Mouse (Mus musculus): ENCODE results near the gene Ctdsp2. TPM values are rescaled to one million over a fixed set of nuclear protein-coding genes. Genes with fewer than 3 reads are reported as not detected.

Gene Ctdsp2
- polyA plus RNA-seq, 1 experiment from 2014 or later, result 70.5 TPM

DNA sequence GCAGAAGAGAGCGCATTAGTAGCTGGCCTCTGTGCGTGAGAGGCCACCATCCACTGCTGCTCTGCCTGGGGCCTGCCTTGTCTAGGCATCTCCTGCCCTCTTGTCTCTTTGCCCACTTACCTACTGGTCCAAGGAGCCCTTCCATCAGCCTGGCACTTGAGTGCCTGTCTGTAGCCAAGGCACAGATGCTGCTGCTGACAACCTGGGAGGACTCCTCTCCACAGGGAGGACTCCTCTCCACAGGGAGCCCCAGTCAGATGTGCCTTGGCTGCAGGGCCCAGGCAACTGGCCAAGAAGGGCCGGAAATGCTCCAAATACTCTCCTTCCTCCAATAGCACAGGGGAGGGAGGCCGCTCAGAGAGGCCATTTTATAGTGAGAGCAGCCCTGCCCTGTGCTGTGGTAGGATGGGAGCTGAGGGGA lies 8.0 kb downstream of the Ctdsp2 start:
- Histone ChIP-seq H3K9ac (replicated peaks; ENCODE audit: low read length) (peak overlapping the region; percentile 41), H3K27ac (ENCODE audit: low read length) (peak overlapping the region; percentile 91), H3K9me3 (ENCODE audit: low read length) (no peaks in the 10 kb centered on the region), H3K4me3 (ENCODE audit: low read length) (peak overlapping the region; percentile 7), H3K4me1 (ENCODE audit: insufficient read depth, low read length) (peaks cover 87% of the 10 kb centered on the region), H3K27me3 (ENCODE audit: insufficient read depth, low read length) (no peaks in the 10 kb centered on the region), H3K36me3 (ENCODE audit: insufficient read depth, low read length) (peaks cover 5% of the 10 kb centered on the region; the same call in 1 of the 2 replicates), H3K4me2 (replicated peaks; ENCODE audit: low read depth, low read length) (peak overlapping the region; percentile 36)
- ATAC-seq (ENCODE audit: low FRiP score, low TSS enrichment), result peak; percentile 78
- WGBS, result 43% methylated on average over 4 of the region's 4 CpGs

DNA sequence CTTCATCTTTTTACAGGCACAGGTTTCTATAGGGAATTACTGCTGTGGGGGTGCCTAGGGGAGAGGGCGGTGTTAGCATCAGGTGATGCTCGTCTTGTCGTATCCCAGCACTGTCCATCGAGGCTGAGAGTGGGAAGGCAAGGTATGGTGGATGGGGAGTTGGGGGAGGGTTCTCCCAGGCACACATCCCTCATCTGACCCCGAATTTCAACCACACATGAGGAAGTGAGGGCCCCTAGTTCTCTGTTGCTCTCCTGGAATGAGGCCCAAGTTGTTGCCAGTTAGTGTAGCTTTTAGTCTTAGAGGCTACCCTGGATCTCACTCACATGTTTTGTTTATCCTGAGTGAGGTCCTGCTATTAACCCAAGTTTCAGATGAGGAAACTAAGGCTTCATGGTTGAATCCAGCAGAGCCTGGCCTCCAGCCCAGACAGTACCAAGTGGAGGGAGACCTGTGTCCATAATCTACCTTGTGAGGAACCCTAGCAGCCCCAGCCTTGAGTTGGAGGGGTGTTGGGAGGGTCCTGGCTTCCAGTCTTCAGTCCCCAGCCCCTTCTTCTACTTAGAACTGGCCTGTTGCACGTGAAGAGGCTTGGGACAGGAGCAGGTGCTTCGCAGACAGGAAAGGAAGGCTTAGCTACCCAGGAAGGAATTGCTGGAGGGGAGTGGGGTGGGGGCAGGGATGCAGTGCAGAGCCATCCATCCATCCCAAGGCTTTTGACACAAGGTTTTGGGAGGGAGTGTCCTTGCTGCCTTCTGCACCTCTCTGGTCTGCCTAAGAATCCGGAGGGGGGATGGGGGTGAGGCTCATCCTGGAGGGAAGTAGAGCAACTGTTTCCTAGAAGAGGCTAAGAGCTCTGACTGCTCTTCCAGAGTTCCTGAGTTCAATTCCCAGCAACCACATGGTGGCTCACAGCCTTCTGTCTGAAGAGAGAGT lies 8.9 kb downstream of the Ctdsp2 start:
- H3K9ac ChIP-seq (replicated peaks; ENCODE audit: low read length), result peak overlapping the region; percentile 41
- no peaks in the 10 kb centered on the region for H3K27me3 ChIP-seq (ENCODE audit: insufficient read depth, low read length)
- H3K36me3 ChIP-seq (ENCODE audit: insufficient read depth, low read length), result peaks cover 12% of the 10 kb centered on the region
- peak overlapping the region; percentile 91 for H3K27ac ChIP-seq (ENCODE audit: low read length)
- peak overlapping the region; percentile 7 for H3K4me3 ChIP-seq (ENCODE audit: low read length)
- H3K4me2 ChIP-seq (replicated peaks; ENCODE audit: low read depth, low read length), result peak overlapping the region; percentile 36
- H3K9me3 ChIP-seq (ENCODE audit: low read length), result no peaks in the 10 kb centered on the region
- ATAC-seq (ENCODE audit: low FRiP score, low TSS enrichment), result no peak
- peaks cover 78% of the 10 kb centered on the region for H3K4me1 ChIP-seq (ENCODE audit: insufficient read depth, low read length)
- 49% methylated on average over 8 of the region's 8 CpGs for WGBS

GRCm38 (mm10) chr10:126988513-126989165 lies 10.1 kb downstream of the Ctdsp2 start:
- Histone ChIP-seq H3K9me3 (ENCODE audit: low read length) (no peaks in the 10 kb centered on the region), H3K4me3 (ENCODE audit: low read length) (no peak overlapping the region), H3K4me2 (replicated peaks; ENCODE audit: low read depth, low read length) (no peak overlapping the region), H3K9ac (replicated peaks; ENCODE audit: low read length) (0 out of 2 replicates have a peak overlapping the region, but pooled peaks have one; percentile 26), H3K27me3 (ENCODE audit: insufficient read depth, low read length) (no peaks in the 10 kb centered on the region), H3K27ac (ENCODE audit: low read length) (peak overlapping the region; percentile 91; the same call in 1 of the 2 replicates), H3K36me3 (ENCODE audit: insufficient read depth, low read length) (peaks cover 21% of the 10 kb centered on the region), H3K4me1 (ENCODE audit: insufficient read depth, low read length) (peaks cover 66% of the 10 kb centered on the region)
- WGBS, result 62% methylated on average over 5 of the region's 5 CpGs
- no peak for ATAC-seq (ENCODE audit: low FRiP score, low TSS enrichment)

GRCm38 (mm10) chr10:126990313-126991056 lies 12.0 kb downstream of the Ctdsp2 start:
- Histone ChIP-seq H3K27me3 (ENCODE audit: insufficient read depth, low read length) (no peaks in the 10 kb centered on the region), H3K27ac (ENCODE audit: low read length) (0 out of 2 replicates have a peak overlapping the region, but pooled peaks have one; percentile 17), H3K9me3 (ENCODE audit: low read length) (no peaks in the 10 kb centered on the region), H3K4me1 (ENCODE audit: insufficient read depth, low read length) (peaks cover 48% of the 10 kb centered on the region), H3K4me3 (ENCODE audit: low read length) (no peak overlapping the region), H3K9ac (replicated peaks; ENCODE audit: low read length) (no peak overlapping the region; the same call in 1 of the 2 replicates), H3K36me3 (ENCODE audit: insufficient read depth, low read length) (peaks cover 40% of the 10 kb centered on the region), H3K4me2 (replicated peaks; ENCODE audit: low read depth, low read length) (no peak overlapping the region)
- peak; percentile 72; the same call in 1 of the 2 replicates for ATAC-seq (ENCODE audit: low FRiP score, low TSS enrichment)
- WGBS, result 57% methylated on average over 7 of the region's 7 CpGs

DNA sequence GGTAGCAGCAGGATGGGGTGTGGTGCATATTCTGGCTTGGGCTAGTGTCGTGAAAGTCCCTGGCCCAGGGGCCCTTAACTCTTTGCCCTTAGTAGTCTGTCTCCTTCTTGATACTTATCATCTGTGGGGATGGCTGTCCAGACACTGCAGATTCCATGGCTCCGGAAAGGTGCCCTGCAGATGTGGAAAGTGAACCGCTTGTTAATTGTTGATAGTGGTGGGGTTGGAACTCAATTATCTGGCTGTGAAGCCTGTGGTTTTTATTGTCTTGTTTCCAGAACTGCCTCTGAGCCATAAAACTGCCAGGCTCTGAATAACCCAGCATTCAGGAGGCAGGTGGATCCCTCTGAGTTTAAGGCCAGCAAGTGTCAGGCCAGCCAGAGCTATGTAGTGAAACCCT lies 13.2 kb downstream of the Ctdsp2 start:
- 46% methylated on average over 3 of the region's 3 CpGs for WGBS
- no peak for ATAC-seq (ENCODE audit: low FRiP score, low TSS enrichment)
- no peak overlapping the region for H3K4me2 ChIP-seq (replicated peaks; ENCODE audit: low read depth, low read length)
- H3K9ac ChIP-seq (replicated peaks; ENCODE audit: low read length), result no peak overlapping the region
- H3K27me3 ChIP-seq (ENCODE audit: insufficient read depth, low read length), result no peaks in the 10 kb centered on the region
- peaks cover 36% of the 10 kb centered on the region for H3K4me1 ChIP-seq (ENCODE audit: insufficient read depth, low read length)
- H3K4me3 ChIP-seq (ENCODE audit: low read length), result no peak overlapping the region
- peaks cover 47% of the 10 kb centered on the region for H3K36me3 ChIP-seq (ENCODE audit: insufficient read depth, low read length)
- no peaks in the 10 kb centered on the region for H3K9me3 ChIP-seq (ENCODE audit: low read length)
- H3K27ac ChIP-seq (ENCODE audit: low read length), result no peak overlapping the region

DNA sequence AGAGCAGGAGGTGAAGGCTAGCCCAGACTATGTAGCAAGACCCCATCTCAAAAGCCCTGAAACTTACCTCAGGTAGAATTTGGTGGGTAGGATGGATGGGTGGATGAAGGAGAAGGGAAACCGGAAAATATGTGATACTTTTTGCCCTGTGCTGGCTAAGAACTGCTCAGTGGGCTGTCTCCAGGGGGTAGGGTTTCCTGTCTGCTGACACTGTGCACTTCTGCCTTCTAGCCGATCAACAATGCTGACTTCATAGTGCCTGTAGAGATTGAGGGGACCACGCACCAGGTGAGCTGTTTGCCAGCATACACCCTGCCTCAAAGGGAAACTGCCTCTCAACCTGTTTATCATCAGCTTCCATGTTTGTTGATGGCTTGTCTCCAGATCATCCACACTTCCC lies 15.1 kb downstream of the Ctdsp2 start:
- Histone ChIP-seq H3K36me3 (ENCODE audit: insufficient read depth, low read length) (peaks cover 62% of the 10 kb centered on the region), H3K9ac (replicated peaks; ENCODE audit: low read length) (no peak overlapping the region), H3K9me3 (ENCODE audit: low read length) (no peaks in the 10 kb centered on the region), H3K4me1 (ENCODE audit: insufficient read depth, low read length) (peaks cover 16% of the 10 kb centered on the region), H3K27me3 (ENCODE audit: insufficient read depth, low read length) (no peaks in the 10 kb centered on the region), H3K27ac (ENCODE audit: low read length) (no peak overlapping the region), H3K4me3 (ENCODE audit: low read length) (no peak overlapping the region), H3K4me2 (replicated peaks; ENCODE audit: low read depth, low read length) (no peak overlapping the region)
- 89% methylated on average over 3 of the region's 3 CpGs for WGBS
- ATAC-seq (ENCODE audit: low FRiP score, low TSS enrichment), result no peak

- peaks cover 68% of the 10 kb centered on the region for H3K36me3 ChIP-seq (ENCODE audit: insufficient read depth, low read length)
- no peaks in the 10 kb centered on the region for H3K9me3 ChIP-seq (ENCODE audit: low read length)
- no peak overlapping the region for H3K4me3 ChIP-seq (ENCODE audit: low read length)
- no peak overlapping the region for H3K27ac ChIP-seq (ENCODE audit: low read length)
- H3K4me1 ChIP-seq (ENCODE audit: insufficient read depth, low read length), result no peaks in the 10 kb centered on the region
- 62% methylated on average over 13 of the region's 13 CpGs for WGBS
- no peak overlapping the region for H3K4me2 ChIP-seq (replicated peaks; ENCODE audit: low read depth, low read length)
- H3K27me3 ChIP-seq (ENCODE audit: insufficient read depth, low read length), result no peaks in the 10 kb centered on the region
- no peak overlapping the region for H3K9ac ChIP-seq (replicated peaks; ENCODE audit: low read length)
- peak; percentile 10; the same call in 1 of the 2 replicates for ATAC-seq (ENCODE audit: low FRiP score, low TSS enrichment)
These were observed 19.0 kb downstream of the Ctdsp2 start for GRCm38 (mm10) chr10:126997340-126998113.

- peaks cover 38% of the 10 kb centered on the region for H3K36me3 ChIP-seq (ENCODE audit: insufficient read depth, low read length)
- no peaks in the 10 kb centered on the region for H3K4me1 ChIP-seq (ENCODE audit: insufficient read depth, low read length)
- H3K9ac ChIP-seq (replicated peaks; ENCODE audit: low read length), result no peak within 1 kb of the TSS
- H3K27me3 ChIP-seq (ENCODE audit: insufficient read depth, low read length), result no peaks in the 10 kb centered on the region
- 89% methylated on average over 5 of the region's 5 CpGs for WGBS
- H3K9me3 ChIP-seq (ENCODE audit: low read length), result no peaks in the 10 kb centered on the region
- ATAC-seq (ENCODE audit: low FRiP score, low TSS enrichment), result no peak
- H3K4me2 ChIP-seq (replicated peaks; ENCODE audit: low read depth, low read length), result no peak within 1 kb of the TSS
- no peak within 1 kb of the TSS for H3K27ac ChIP-seq (ENCODE audit: low read length)
- H3K4me3 ChIP-seq (ENCODE audit: low read length), result no peak within 1 kb of the TSS
These were observed 22.0 kb downstream of the Ctdsp2 start, which contains the start of gene Avil for GRCm38 (mm10) chr10:127000529-127000928. TSS of gene Avil (plus strand) at chr10:127000709.

DNA sequence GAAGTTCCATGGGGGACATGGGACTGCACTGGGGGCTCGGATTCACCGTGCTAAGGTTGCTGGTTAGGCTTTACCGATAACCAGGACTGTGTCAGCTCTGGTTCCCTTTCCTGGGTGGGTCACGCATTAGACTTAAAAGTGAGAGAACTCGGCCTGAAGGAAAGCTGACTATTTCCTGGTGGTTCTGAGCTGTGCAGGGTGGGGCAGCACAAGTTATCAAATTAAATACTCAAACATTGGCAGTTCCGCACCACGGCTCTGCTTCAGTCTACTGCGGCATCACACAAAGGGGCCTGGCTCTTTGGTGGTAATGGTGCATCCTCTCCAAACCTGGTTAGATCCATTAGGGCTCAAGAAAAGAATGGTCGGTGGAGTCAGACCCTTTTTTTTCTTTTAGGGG lies 22.8 kb downstream of the Ctdsp2 start:
- H3K4me1 ChIP-seq (ENCODE audit: insufficient read depth, low read length), result no peaks in the 10 kb centered on the region
- H3K27ac ChIP-seq (ENCODE audit: low read length), result no peak overlapping the region
- no peak for ATAC-seq (ENCODE audit: low FRiP score, low TSS enrichment)
- no peaks in the 10 kb centered on the region for H3K27me3 ChIP-seq (ENCODE audit: insufficient read depth, low read length)
- no peak overlapping the region for H3K4me2 ChIP-seq (replicated peaks; ENCODE audit: low read depth, low read length)
- H3K9ac ChIP-seq (replicated peaks; ENCODE audit: low read length), result no peak overlapping the region
- H3K4me3 ChIP-seq (ENCODE audit: low read length), result no peak overlapping the region
- H3K9me3 ChIP-seq (ENCODE audit: low read length), result no peaks in the 10 kb centered on the region
- WGBS, result 85% methylated on average over 9 of the region's 9 CpGs
- peaks cover 30% of the 10 kb centered on the region for H3K36me3 ChIP-seq (ENCODE audit: insufficient read depth, low read length)
